Mouse (Mus musculus): ENCODE data around the gene Gm21988. TPM values are rescaled to one million over a fixed set of nuclear protein-coding genes. Genes with fewer than 3 reads are reported as not detected.

Gene Gm21988
- polyA plus RNA-seq, 1 experiment from 2014 or later = 14.6 TPM

DNA sequence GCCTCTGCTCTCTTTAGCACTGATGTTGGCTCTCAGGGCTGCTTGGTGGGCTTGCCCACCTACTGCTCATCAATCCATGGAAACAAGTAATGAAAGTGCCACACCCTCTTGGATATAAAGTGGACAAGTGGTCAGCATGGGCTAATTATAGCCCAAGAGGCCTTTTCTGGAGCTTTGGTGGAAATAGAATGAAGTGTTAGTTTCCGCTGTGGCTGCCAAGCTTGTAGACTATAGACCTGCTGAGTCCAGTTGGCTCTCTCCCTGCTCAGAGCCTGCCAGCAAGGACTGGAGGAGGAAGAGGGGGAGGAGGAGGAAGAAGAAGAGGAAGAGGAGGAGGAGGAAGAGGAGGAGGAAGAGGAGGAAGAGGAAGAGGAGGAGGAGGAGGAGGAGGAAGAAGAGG is 26.8 kb upstream of the Gm21988 start:
- Histone ChIP-seq H3K9ac (replicated peaks; ENCODE audit: low read depth, low read length) (no peak overlapping the region), H3K4me1 (replicated peaks; ENCODE audit: control insufficient read depth, insufficient read depth, low read length) (no peaks in the 10 kb centered on the region), H3K36me3 (ENCODE audit: control insufficient read depth, insufficient read depth) (no peaks in the 10 kb centered on the region), H3K27me3 (replicated peaks; ENCODE audit: control insufficient read depth, insufficient read depth, low read length) (no peaks in the 10 kb centered on the region), H3K4me3 (replicated peaks; ENCODE audit: low read length) (no peak overlapping the region), H3K9me3 (ENCODE audit: control insufficient read depth, low read length) (no peaks in the 10 kb centered on the region), H3K27ac (ENCODE audit: low read length) (no peak overlapping the region), H3K4me2 (ENCODE audit: low read length) (no peak overlapping the region)
- no peak for ATAC-seq
- 67% methylated on average over 1 of the region's 1 CpGs for WGBS

DNA sequence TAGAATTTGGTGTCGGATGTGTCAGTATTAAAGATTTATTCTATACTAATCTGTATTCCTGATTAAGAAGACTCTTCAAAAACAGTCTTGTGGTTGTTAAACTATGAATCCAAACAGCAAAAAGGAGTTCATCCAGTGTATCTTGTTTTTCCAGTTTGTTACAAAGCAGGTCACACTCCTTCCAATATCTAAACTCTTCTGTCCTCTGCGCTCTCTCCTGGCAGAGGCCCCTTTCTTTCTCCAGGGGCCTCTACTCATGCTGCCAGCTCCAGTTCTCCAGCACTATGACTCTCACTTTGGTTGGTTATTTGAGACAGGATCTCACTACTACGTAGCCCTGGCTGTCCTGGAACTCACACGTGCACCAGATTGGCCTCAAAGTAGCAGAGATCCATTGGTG is 26.2 kb upstream of the Gm21988 start:
- WGBS = 85% methylated on average over 4 of the region's 4 CpGs
- no peaks in the 10 kb centered on the region for H3K36me3 ChIP-seq (ENCODE audit: control insufficient read depth, insufficient read depth)
- H3K4me3 ChIP-seq (replicated peaks; ENCODE audit: low read length) = no peak overlapping the region
- no peaks in the 10 kb centered on the region for H3K4me1 ChIP-seq (replicated peaks; ENCODE audit: control insufficient read depth, insufficient read depth, low read length)
- no peak for ATAC-seq
- H3K27ac ChIP-seq (ENCODE audit: low read length) = no peak overlapping the region
- H3K9ac ChIP-seq (replicated peaks; ENCODE audit: low read depth, low read length) = no peak overlapping the region
- no peaks in the 10 kb centered on the region for H3K27me3 ChIP-seq (replicated peaks; ENCODE audit: control insufficient read depth, insufficient read depth, low read length)
- H3K9me3 ChIP-seq (ENCODE audit: control insufficient read depth, low read length) = no peaks in the 10 kb centered on the region
- no peak overlapping the region for H3K4me2 ChIP-seq (ENCODE audit: low read length)

DNA sequence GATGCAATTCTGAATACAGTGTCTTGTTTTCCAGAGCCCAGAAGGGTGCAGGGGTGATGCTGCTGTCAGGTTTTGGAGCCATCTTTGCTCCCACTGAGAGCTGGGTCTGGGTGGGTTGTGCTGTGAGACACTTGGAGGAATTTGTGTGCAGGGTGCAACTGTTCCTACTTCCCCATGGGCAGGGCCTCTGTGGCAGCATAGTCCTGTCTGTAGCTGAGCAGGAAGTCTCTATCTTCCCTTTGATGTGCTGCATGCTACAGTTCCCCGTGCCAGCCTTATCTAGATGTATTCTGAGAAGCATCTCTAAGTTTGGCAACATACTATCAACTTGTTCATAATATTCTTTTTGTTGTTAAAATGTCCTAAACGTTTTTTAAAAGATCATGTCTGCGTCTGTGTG is 25.6 kb upstream of the Gm21988 start:
- Histone ChIP-seq H3K4me3 (replicated peaks; ENCODE audit: low read length) (no peak overlapping the region), H3K27ac (ENCODE audit: low read length) (no peak overlapping the region), H3K9me3 (ENCODE audit: control insufficient read depth, low read length) (no peaks in the 10 kb centered on the region), H3K9ac (replicated peaks; ENCODE audit: low read depth, low read length) (no peak overlapping the region), H3K36me3 (ENCODE audit: control insufficient read depth, insufficient read depth) (no peaks in the 10 kb centered on the region), H3K27me3 (replicated peaks; ENCODE audit: control insufficient read depth, insufficient read depth, low read length) (no peaks in the 10 kb centered on the region), H3K4me2 (ENCODE audit: low read length) (no peak overlapping the region), H3K4me1 (replicated peaks; ENCODE audit: control insufficient read depth, insufficient read depth, low read length) (no peaks in the 10 kb centered on the region)
- WGBS = 56% methylated on average over 3 of the region's 3 CpGs
- ATAC-seq = no peak

DNA sequence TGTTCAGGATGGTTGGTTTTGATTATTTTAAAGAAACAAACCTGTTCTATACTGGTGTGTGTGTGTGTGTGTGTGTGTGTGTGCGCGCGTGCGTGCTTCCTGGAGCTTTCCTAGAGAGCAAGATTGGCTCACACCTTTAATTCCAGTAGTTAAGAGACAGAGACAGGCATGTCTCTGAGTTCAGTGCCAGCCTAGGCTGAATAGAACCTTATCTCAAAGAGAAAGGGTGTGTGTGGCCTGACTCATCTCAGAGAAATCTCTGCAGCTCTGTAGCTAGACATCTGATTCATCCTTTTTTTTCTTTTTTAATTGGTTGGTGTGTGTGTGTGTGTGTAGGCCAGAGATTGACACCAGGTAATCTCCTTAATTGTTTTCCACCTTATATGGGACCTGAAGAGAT is 19.4 kb upstream of the Gm21988 start:
- H3K4me3 ChIP-seq (replicated peaks; ENCODE audit: low read length) = no peak overlapping the region
- H3K27me3 ChIP-seq (replicated peaks; ENCODE audit: control insufficient read depth, insufficient read depth, low read length) = peaks cover 16% of the 10 kb centered on the region
- H3K4me2 ChIP-seq (ENCODE audit: low read length) = no peak overlapping the region
- no peak overlapping the region for H3K27ac ChIP-seq (ENCODE audit: low read length)
- H3K9me3 ChIP-seq (ENCODE audit: control insufficient read depth, low read length) = no peaks in the 10 kb centered on the region
- H3K4me1 ChIP-seq (replicated peaks; ENCODE audit: control insufficient read depth, insufficient read depth, low read length) = peaks cover 4% of the 10 kb centered on the region; the same call in 1 of the 2 replicates
- H3K36me3 ChIP-seq (ENCODE audit: control insufficient read depth, insufficient read depth) = no peaks in the 10 kb centered on the region
- no peak for ATAC-seq
- WGBS = 96% methylated on average over 4 of the region's 4 CpGs
- H3K9ac ChIP-seq (replicated peaks; ENCODE audit: low read depth, low read length) = no peak overlapping the region

DNA sequence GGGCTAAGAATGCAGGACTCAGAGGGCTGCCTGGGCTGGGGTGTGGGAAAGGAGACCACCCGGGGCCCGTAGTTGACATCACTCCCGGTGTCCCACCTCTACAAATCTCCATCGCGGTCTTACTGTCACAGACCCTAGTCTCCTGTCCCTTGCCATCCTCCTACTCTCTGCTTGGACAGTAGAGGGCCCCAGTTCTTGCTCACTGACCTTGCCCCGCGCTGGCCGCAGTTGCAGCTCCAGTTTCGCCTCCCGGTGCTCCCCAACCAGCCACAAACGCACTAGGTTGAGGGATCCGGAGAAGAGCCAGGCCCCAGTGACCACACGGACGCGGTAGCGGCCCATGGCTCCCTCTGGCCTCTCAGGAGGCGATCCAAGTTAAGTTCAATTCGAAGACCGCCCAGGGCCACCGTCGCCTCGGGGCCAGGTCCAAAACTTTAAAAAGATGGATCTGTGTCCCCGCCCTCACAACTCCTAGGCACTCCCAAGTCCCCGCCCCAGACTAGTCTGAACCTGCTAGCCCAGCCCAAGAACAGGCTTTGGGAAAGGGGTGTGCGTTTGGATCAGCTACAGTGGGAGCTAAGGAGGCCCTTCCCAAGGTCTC is 15.4 kb upstream of the Gm21988 start, which contains the start of gene Alox12:
Alox12 (minus strand) TSS at position 423 of the 601 bp plus-strand sequence.
- H3K4me3 ChIP-seq (replicated peaks; ENCODE audit: low read length) = no peak within 1 kb of the TSS; the same call in 1 of the 2 replicates
- peaks cover 34% of the 10 kb centered on the region for H3K27me3 ChIP-seq (replicated peaks; ENCODE audit: control insufficient read depth, insufficient read depth, low read length)
- ATAC-seq = no peak
- H3K9me3 ChIP-seq (ENCODE audit: control insufficient read depth, low read length) = no peaks in the 10 kb centered on the region
- under 1% methylated on average over 25 of the region's 25 CpGs for WGBS
- peaks cover 4% of the 10 kb centered on the region; the same call in 1 of the 2 replicates for H3K4me1 ChIP-seq (replicated peaks; ENCODE audit: control insufficient read depth, insufficient read depth, low read length)
- no peak within 1 kb of the TSS for H3K27ac ChIP-seq (ENCODE audit: low read length)
- no peaks in the 10 kb centered on the region for H3K36me3 ChIP-seq (ENCODE audit: control insufficient read depth, insufficient read depth)
- H3K9ac ChIP-seq (replicated peaks; ENCODE audit: low read depth, low read length) = no peak within 1 kb of the TSS
- H3K4me2 ChIP-seq (ENCODE audit: low read length) = peak within 1 kb of the TSS; percentile 17; the same call in 1 of the 2 replicates

DNA sequence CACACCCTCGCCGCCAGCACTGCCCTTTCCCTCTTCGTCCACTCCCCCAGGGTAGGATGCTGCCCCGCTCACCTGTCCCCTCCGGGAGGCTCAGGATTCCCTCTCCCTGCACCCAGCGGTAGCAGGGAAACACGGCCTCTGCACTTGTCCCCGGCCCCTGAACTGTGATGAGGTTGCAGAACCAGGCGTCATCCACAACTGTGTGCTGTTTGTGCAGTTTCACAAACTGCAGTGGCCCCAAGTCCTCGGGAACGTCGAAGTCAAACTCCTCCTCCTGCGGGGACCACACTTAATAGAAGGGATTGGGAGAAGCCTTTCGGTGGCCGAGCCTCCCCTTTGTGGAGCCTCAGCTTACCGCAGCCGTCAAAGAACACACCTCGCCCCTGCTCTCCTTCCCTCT is 14.7 kb upstream of the Gm21988 start:
- peaks cover 36% of the 10 kb centered on the region for H3K27me3 ChIP-seq (replicated peaks; ENCODE audit: control insufficient read depth, insufficient read depth, low read length)
- peaks cover 4% of the 10 kb centered on the region; the same call in 1 of the 2 replicates for H3K4me1 ChIP-seq (replicated peaks; ENCODE audit: control insufficient read depth, insufficient read depth, low read length)
- H3K9me3 ChIP-seq (ENCODE audit: control insufficient read depth, low read length) = no peaks in the 10 kb centered on the region
- 3% methylated on average over 18 of the region's 18 CpGs for WGBS
- H3K9ac ChIP-seq (replicated peaks; ENCODE audit: low read depth, low read length) = no peak overlapping the region
- ATAC-seq = no peak
- no peak overlapping the region for H3K4me3 ChIP-seq (replicated peaks; ENCODE audit: low read length)
- no peaks in the 10 kb centered on the region for H3K36me3 ChIP-seq (ENCODE audit: control insufficient read depth, insufficient read depth)
- H3K27ac ChIP-seq (ENCODE audit: low read length) = no peak overlapping the region
- no peak overlapping the region for H3K4me2 ChIP-seq (ENCODE audit: low read length)

DNA sequence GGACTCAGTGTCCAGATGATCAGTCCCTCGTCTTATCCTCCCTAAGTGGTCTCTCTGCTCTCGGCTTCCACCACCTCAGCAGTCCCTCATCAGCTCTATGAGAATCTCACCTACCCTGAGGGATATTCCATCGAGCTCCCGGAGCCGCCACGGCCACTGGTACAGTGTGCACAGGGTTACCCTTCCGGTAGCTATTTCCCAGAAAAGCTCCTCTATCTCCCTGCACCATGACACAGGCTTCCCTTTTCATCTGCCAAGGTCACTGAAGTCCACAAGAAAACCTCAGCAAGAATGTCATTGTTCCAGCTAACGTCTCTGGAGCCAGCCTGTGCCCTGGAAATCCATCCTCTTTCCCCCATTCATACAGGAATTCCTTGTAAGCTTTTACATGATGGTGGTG is 12.2 kb upstream of the Gm21988 start:
- no peaks in the 10 kb centered on the region for H3K36me3 ChIP-seq (ENCODE audit: control insufficient read depth, insufficient read depth)
- no peak overlapping the region for H3K9ac ChIP-seq (replicated peaks; ENCODE audit: low read depth, low read length)
- H3K4me2 ChIP-seq (ENCODE audit: low read length) = no peak overlapping the region
- peaks cover 4% of the 10 kb centered on the region; the same call in 1 of the 2 replicates for H3K4me1 ChIP-seq (replicated peaks; ENCODE audit: control insufficient read depth, insufficient read depth, low read length)
- no peak for ATAC-seq
- no peaks in the 10 kb centered on the region for H3K9me3 ChIP-seq (ENCODE audit: control insufficient read depth, low read length)
- peaks cover 36% of the 10 kb centered on the region for H3K27me3 ChIP-seq (replicated peaks; ENCODE audit: control insufficient read depth, insufficient read depth, low read length)
- no peak overlapping the region for H3K4me3 ChIP-seq (replicated peaks; ENCODE audit: low read length)
- WGBS = 81% methylated on average over 8 of the region's 8 CpGs
- H3K27ac ChIP-seq (ENCODE audit: low read length) = no peak overlapping the region

DNA sequence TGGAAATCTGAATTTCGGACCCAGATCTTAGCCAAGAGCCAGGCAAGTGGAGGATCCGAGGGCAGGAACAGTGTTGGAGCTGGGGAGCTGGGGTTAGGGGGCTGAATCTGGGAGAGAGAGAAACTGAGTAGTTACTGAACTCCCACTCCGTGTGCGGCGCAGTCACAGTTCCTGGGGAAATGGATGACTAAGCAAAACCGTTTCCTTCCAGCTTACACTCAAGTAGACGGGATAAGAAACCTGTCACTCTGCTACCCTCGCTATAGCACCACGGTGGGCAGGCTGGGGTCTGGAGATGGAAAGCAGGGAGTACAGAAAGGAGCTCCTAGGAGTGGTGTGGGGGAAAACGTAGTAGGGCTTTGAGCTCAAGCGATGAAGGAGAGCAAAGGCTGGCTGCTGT is 10.5 kb upstream of the Gm21988 start:
- WGBS = 69% methylated on average over 11 of the region's 11 CpGs
- Histone ChIP-seq H3K9ac (replicated peaks; ENCODE audit: low read depth, low read length) (no peak overlapping the region), H3K27me3 (replicated peaks; ENCODE audit: control insufficient read depth, insufficient read depth, low read length) (peaks cover 27% of the 10 kb centered on the region)

DNA sequence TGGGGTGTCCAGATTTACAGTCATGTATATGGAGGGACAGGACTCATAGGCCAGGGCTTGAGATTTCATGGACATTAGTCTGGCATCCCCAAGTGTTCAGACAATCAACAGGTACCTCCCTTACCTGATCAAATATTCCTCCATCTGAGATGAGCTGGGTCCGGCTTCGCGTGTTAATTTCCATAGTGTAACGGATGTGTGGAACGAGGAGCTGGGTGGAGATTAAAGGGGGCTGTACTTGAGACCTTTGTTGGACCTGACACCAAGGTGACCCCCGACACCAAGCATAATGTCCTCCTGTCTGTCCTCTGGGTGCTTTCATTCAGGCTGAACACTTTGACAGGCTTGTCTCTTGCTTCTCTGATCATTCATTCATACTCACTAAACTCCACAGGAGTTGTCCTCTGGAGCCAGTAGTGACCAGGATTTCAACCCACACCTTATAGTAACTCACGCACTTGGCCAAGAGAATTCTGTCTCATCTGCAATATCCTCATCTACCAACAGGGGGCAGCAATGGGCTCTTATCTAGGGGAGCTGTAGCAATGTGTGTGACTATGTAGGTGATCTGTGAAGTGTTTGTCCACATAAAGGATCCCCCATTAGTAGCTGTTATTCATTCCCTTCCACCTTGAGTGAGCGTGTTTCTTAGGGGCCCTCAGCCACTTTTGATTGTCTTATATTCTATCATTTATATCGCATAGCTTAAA is 7.7 kb upstream of the Gm21988 start:
- Histone ChIP-seq H3K4me1 (replicated peaks; ENCODE audit: control insufficient read depth, insufficient read depth, low read length) (no peaks in the 10 kb centered on the region), H3K4me3 (replicated peaks; ENCODE audit: low read length) (no peak overlapping the region), H3K9me3 (ENCODE audit: control insufficient read depth, low read length) (no peaks in the 10 kb centered on the region), H3K36me3 (ENCODE audit: control insufficient read depth, insufficient read depth) (no peaks in the 10 kb centered on the region), H3K27ac (ENCODE audit: low read length) (no peak overlapping the region), H3K4me2 (ENCODE audit: low read length) (no peak overlapping the region), H3K9ac (replicated peaks; ENCODE audit: low read depth, low read length) (no peak overlapping the region), H3K27me3 (replicated peaks; ENCODE audit: control insufficient read depth, insufficient read depth, low read length) (peaks cover 5% of the 10 kb centered on the region)
- WGBS = 51% methylated on average over 9 of the region's 9 CpGs
- ATAC-seq = no peak

More for the DNA sequence above, 10.5 kb upstream of the Gm21988 start:
- Histone ChIP-seq H3K27ac (ENCODE audit: low read length) (no peak overlapping the region), H3K9me3 (ENCODE audit: control insufficient read depth, low read length) (no peaks in the 10 kb centered on the region), H3K4me2 (ENCODE audit: low read length) (no peak overlapping the region), H3K4me3 (replicated peaks; ENCODE audit: low read length) (no peak overlapping the region), H3K4me1 (replicated peaks; ENCODE audit: control insufficient read depth, insufficient read depth, low read length) (peaks cover 3% of the 10 kb centered on the region; the same call in 1 of the 2 replicates), H3K36me3 (ENCODE audit: control insufficient read depth, insufficient read depth) (no peaks in the 10 kb centered on the region)
- ATAC-seq = no peak
